Mouse (Mus musculus) neural tube, embryonic 12.5 days (tissue): ENCODE results near the gene Endov. TPM values are rescaled to one million over a fixed set of nuclear protein-coding genes. Genes with fewer than 3 reads are reported as not detected.
A peak's percentile ranks its signal among the peaks of the same experiment; 100 is the strongest.

Experiments
- ATAC-seq: fragments of 200-750 bp; cut with Nextera tagmentation; 2 replicates; pipeline ENCODE4 v1.8.0; 2017; ENCODE audit warnings: low read depth, mild to moderate bottlenecking, moderate TSS enrichment, moderate library complexity; ENCODE audit not compliant: low FRiP score
- H3K27ac ChIP-seq: fragments of 300-500 bp; sonication (generic); 2 replicates; pipeline ENCODE4 v1.5.1; 2016
- H3K27me3 ChIP-seq: fragments of 300-500 bp; sonication (generic); replicated peaks from 2 replicates; pipeline ENCODE4 v1.6.1; 2016; ENCODE audit warnings: mild to moderate bottlenecking
- H3K36me3 ChIP-seq: fragments of 300-500 bp; sonication (generic); 2 replicates; pipeline ENCODE4 v1.6.1; 2016; ENCODE audit warnings: mild to moderate bottlenecking
- H3K4me1 ChIP-seq: fragments of 300-500 bp; sonication (generic); 2 replicates; pipeline ENCODE4 v1.6.1; 2016
- H3K4me2 ChIP-seq: fragments of 300-500 bp; sonication (generic); replicated peaks from 2 replicates; pipeline ENCODE4 v1.6.1; 2016; ENCODE audit warnings: mild to moderate bottlenecking
- H3K4me3 ChIP-seq: fragments of 300-500 bp; sonication (generic); 2 replicates; pipeline ENCODE4 v1.5.1; 2016
- H3K9ac ChIP-seq: fragments of 300-500 bp; sonication (generic); 2 replicates; pipeline ENCODE4 v1.6.1; 2016; ENCODE audit warnings: mild to moderate bottlenecking
- H3K9me3 ChIP-seq: fragments of 300-500 bp; sonication (generic); 2 replicates; pipeline ENCODE4 v1.6.1; 2016; ENCODE audit warnings: mild to moderate bottlenecking
- WGBS: fragments of 180-500 bp; shearing (Covaris S2); methylation state at CpG from one replicate; pipeline ENCODE4 v1.1.7; 2016; 5-methylcytosine and 5-hydroxymethylcytosine counted together
- polyA plus RNA-seq: library from polyadenylated mRNA; unstranded; fragments of >200 nt; fragmentation: Nextera tagmentation; extraction: Ambion mirVana; gene quantifications from 2 replicates; pipeline ENCODE4 v1.2.1, GENCODE M21; 2016

Gene Endov
- polyA plus RNA-seq, 1 experiment from 2014 or later, result 24.0 TPM

DNA sequence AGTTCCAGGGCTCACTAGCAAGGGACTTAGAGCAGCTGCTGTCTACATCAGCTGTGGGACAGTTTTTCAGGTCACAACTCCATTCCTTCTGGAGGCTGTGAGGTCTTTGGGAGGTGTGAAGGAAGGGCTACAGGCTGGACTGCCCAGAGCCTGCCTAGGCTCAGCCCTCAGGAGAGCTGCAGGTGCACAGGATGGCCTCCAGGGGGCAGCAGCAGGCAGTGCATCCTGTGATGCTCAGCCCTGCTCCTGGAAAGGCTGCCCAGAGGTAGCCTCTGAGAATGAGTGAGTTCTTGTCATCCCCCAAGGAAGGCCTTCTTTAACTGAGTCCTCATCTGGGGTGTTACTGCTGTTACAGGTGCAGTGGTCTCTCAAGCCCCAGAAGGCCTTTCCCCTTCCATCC is 12.5 kb downstream of the Endov start:
- no peak overlapping the region for H3K9ac ChIP-seq
- peak; percentile 72 for ATAC-seq
- peaks cover 88% of the 10 kb centered on the region for H3K36me3 ChIP-seq
- H3K4me2 ChIP-seq, result no peak overlapping the region
- no peaks in the 10 kb centered on the region for H3K27me3 ChIP-seq
- H3K4me3 ChIP-seq, result no peak overlapping the region
- peaks cover 8% of the 10 kb centered on the region for H3K4me1 ChIP-seq
- no peaks in the 10 kb centered on the region for H3K9me3 ChIP-seq
- no peak overlapping the region for H3K27ac ChIP-seq

DNA sequence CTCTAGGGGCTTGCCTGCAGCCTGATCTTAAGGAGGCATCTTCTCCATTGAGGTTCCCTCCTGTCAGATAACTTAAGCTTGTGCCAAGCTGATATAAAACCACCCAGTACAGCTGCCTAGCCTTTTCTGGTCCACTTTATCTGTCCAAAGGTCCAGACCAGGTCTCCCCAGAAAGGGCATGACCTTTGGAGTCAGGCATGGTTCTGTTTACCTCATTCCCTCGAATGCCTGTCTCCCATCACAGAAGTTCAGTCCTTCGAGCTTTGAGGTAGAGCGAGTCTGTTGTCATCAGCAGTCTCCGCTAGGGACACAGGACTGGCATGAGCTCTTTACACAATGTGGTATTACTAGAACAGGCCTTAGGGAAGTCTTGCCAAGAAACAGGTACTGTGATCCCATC is 15.2 kb downstream of the Endov start:
- Histone ChIP-seq H3K4me3 (no peak overlapping the region), H3K4me1 (peaks cover 31% of the 10 kb centered on the region), H3K9me3 (no peaks in the 10 kb centered on the region), H3K27me3 (no peaks in the 10 kb centered on the region), H3K27ac (no peak overlapping the region), H3K9ac (no peak overlapping the region), H3K4me2 (no peak overlapping the region), H3K36me3 (peaks cover 65% of the 10 kb centered on the region)
- no peak for ATAC-seq
- 93% methylated on average over 4 of the region's 4 CpGs for WGBS

DNA sequence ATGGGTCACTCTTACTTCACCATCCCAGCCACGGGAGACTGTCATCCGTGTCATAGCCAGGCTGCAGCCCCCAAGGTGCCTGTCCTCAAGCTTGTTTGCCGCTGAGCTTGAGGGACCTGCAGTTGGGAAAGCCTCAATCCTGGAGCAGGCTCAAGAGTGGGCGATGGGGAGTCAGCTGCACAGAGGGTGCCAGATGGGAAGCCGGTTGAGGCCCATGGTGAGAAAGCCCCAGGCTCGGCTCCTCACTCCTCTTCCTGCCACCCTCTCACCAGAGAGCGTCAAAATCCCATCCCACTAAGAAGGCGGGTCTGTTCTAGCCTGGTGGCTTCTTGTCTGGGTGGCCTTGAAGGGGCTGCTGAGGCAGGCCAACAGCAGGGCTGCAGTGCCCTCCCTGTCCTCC is 16.6 kb downstream of the Endov start:
- no peak for ATAC-seq
- WGBS, result 87% methylated on average over 8 of the region's 8 CpGs
- H3K27ac ChIP-seq, result no peak overlapping the region
- no peak overlapping the region for H3K4me2 ChIP-seq
- H3K36me3 ChIP-seq, result peaks cover 53% of the 10 kb centered on the region
- H3K9ac ChIP-seq, result no peak overlapping the region
- H3K4me1 ChIP-seq, result peaks cover 31% of the 10 kb centered on the region
- no peaks in the 10 kb centered on the region for H3K9me3 ChIP-seq
- no peak overlapping the region for H3K4me3 ChIP-seq
- no peaks in the 10 kb centered on the region for H3K27me3 ChIP-seq

DNA sequence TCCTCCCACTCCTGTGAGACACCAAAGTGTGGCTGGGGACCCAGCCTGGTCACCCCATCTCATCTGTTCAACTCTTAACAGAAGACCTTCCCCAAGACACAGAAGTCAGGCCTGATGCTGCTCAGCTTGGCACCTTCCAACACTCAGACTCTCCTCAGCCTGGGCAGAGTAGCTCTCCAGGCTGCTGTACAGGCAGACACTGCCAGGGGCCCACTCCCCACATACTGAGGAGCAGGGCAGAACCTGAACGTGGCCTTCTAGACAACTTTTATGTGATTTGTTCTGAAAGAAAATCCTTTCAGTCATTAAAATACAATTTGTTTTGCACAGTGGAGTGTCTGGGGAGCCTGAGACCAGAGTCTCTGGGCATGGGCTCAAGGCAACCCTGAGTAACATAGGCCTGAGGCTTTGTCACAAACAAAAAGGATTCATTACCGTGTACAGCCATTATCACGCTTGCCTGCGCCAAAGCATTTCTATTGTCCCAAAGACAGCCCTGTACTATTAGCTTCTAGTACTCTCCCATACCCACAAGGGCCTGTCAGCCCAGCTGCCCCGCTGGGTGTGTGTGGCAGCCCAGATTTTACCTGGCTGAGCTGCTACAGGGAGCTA is 18.1 kb downstream of the Endov start:
- Histone ChIP-seq H3K27me3 (no peaks in the 10 kb centered on the region), H3K4me1 (peaks cover 43% of the 10 kb centered on the region), H3K36me3 (peaks cover 40% of the 10 kb centered on the region), H3K9me3 (no peaks in the 10 kb centered on the region), H3K4me2 (no peak overlapping the region), H3K27ac (peak overlapping the region; percentile 50; the same call in 1 of the 2 replicates), H3K4me3 (no peak overlapping the region), H3K9ac (peak overlapping the region; percentile 17; the same call in 1 of the 2 replicates)
- WGBS, result 33% methylated on average over 5 of the region's 5 CpGs
- peak; percentile 77 for ATAC-seq

DNA sequence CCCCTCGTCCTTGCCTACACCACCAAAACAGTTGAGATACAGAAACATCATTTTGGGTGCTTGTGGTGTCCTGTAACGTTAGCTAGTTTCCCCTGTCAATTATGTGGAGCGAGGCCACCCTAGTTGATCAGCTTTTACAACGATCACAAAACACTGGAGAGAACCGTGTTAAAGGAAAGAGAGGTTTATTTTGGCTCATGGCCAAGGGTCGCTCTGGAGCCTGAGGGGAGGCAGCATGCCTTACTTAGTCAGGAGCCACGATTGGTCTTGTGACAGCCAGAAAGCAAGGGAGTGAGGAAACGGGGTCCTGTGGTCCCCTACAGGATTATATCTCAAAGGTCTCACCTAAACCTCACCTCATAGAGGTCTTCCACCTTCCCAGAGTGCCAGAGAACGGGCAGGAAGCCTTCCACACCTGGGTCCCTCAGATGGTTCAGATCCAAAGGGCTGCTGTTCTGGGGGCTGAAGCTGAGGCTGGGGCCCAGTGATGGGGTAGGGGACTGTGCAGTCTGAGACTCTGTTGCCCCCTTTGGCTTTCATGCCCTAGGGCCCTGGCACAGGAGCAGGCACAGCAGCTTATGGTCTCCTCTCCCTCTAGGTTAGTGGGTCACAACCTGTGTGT is 22.0 kb downstream of the Endov start:
- H3K9me3 ChIP-seq, result no peaks in the 10 kb centered on the region
- no peak overlapping the region for H3K9ac ChIP-seq
- WGBS, result 52% methylated on average over 9 of the region's 9 CpGs
- peaks cover 72% of the 10 kb centered on the region for H3K4me1 ChIP-seq
- peaks cover 5% of the 10 kb centered on the region; the same call in 1 of the 2 replicates for H3K36me3 ChIP-seq
- no peak overlapping the region for H3K27ac ChIP-seq
- no peak overlapping the region for H3K4me2 ChIP-seq
- ATAC-seq, result no peak
- H3K4me3 ChIP-seq, result no peak overlapping the region
- no peaks in the 10 kb centered on the region for H3K27me3 ChIP-seq

DNA sequence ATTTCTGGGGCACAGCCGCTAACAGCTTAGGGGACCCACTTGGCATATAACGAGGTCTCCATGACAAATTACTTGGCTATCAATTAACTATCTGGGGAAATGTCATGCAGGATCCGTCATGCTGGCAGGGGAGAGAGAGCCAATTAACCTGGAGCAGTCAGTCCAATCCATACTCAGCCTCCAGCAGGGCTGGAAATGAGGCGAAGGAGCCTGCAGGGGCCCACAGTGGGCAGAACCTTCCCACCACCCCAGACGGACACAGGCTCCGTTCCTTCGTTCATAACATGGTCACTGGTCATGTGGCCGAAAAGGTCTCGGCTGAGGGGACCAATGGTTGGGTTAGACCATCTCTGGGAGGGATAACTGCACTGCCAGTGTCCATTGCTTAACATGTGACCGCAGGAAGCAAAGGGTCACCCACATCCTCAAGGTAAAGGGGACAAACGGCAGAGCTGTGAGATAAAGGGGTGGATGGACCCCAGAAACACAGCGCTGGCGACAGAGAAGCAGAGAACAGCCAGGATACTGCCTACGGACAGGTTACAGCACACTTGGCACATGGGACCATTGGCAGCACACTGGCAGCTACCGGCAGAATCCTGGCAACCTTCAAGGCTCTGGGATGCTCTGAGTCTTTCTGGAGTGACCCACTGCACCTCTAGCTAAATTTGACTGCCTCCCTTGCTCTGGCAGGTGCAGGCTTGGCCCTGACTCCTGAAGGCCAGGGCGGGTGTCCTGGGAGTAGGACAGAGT is 23.1 kb downstream of the Endov start:
- H3K36me3 ChIP-seq, result no peaks in the 10 kb centered on the region
- no peak overlapping the region for H3K4me3 ChIP-seq
- 50% methylated on average over 16 of the region's 16 CpGs for WGBS
- H3K9me3 ChIP-seq, result no peaks in the 10 kb centered on the region
- H3K9ac ChIP-seq, result no peak overlapping the region
- H3K27me3 ChIP-seq, result no peaks in the 10 kb centered on the region
- peaks cover 61% of the 10 kb centered on the region for H3K4me1 ChIP-seq
- peak; percentile 5 for ATAC-seq
- H3K27ac ChIP-seq, result peak overlapping the region; percentile 63; the same call in 1 of the 2 replicates
- peak overlapping the region; percentile 52 for H3K4me2 ChIP-seq

DNA sequence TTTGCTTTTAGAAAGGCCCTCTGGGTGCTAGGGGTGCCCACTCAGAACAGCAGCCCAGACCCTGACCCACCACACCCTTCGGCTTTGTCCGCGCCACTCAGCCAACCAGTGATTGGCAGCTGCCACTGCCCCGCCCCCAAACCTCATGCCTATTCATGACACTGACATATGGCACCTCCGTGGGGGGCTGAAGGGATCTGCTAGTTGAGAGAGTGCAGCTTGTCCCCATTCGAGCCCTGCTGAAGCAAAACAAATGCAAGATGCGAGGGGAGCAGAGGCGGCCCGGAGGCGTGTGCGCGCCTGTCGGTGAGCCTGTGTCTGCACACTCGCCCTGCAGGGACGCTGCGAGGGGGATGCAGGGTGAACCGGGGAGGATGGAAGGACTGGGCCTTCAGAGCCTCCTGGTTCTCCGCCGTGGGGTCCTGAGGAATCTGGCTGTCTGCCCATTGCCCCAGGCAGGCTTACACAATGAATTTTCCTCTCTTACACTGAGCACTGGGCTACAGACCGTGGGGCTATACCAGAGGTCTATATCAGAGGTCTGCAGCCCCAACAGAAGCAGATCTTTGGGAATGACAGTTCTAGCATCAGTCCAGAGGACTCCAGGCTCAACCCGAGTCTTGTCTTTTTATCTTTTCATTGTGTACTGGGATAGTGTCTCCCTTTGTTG is 24.0 kb downstream of the Endov start:
- no peaks in the 10 kb centered on the region for H3K9me3 ChIP-seq
- peak overlapping the region; percentile 52 for H3K4me2 ChIP-seq
- peak overlapping the region; percentile 29; the same call in 1 of the 2 replicates for H3K9ac ChIP-seq
- no peaks in the 10 kb centered on the region for H3K36me3 ChIP-seq
- WGBS, result 2% methylated on average over 21 of the region's 21 CpGs
- peak; percentile 67 for ATAC-seq
- H3K27me3 ChIP-seq, result no peaks in the 10 kb centered on the region
- H3K4me3 ChIP-seq, result no peak overlapping the region
- peak overlapping the region; percentile 63 for H3K27ac ChIP-seq
- peaks cover 53% of the 10 kb centered on the region for H3K4me1 ChIP-seq

DNA sequence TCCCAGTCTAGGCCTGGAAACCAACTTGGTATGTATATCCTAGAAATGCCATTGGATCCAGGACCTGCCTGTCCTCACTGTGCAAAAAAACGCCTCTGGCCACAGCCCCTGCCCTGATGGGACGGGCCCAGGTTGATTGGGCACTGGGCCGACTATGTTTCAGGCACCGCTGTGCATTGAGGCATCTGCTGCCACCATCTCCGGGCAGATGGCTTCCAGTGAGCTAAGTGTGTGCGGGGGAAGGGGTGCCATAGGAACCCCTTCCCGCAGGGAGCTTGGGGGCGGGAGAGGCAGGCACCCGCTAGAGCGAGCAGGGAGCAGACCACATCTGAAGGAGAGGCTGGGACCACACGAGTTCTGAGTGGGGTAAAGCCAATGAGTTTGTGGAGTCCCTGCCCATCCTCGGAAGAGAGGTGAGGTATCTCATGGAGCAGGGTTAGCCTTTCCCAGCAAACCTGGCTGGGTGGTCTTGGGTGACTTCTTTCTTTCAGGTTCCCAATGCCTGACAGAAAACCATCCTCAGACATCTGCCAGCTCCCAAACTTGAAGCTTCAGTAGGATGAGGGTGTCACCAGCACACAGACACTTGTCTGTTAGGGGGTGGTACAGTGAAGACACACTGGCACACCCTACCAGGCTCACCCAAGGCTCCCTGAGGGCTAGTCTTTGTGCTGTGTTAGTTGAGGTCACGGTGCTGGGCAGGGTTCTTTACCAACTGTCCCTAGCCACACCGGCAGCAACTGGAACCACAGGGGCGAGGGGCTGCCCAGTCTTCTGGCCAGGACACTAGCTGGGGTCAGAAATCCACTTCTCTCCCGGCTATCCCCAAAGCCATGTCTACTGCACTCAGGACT is 24.9 kb downstream of the Endov start:
- Histone ChIP-seq H3K36me3 (no peaks in the 10 kb centered on the region), H3K27me3 (no peaks in the 10 kb centered on the region), H3K9ac (0 out of 2 replicates have a peak overlapping the region, but pooled peaks have one; percentile 29), H3K27ac (peak overlapping the region; percentile 63; the same call in 1 of the 2 replicates), H3K4me2 (peak overlapping the region; percentile 52; the same call in 1 of the 2 replicates), H3K4me1 (peaks cover 44% of the 10 kb centered on the region), H3K4me3 (no peak overlapping the region), H3K9me3 (no peaks in the 10 kb centered on the region)
- ATAC-seq, result peak; percentile 34
- WGBS, result 69% methylated on average over 16 of the region's 16 CpGs

DNA sequence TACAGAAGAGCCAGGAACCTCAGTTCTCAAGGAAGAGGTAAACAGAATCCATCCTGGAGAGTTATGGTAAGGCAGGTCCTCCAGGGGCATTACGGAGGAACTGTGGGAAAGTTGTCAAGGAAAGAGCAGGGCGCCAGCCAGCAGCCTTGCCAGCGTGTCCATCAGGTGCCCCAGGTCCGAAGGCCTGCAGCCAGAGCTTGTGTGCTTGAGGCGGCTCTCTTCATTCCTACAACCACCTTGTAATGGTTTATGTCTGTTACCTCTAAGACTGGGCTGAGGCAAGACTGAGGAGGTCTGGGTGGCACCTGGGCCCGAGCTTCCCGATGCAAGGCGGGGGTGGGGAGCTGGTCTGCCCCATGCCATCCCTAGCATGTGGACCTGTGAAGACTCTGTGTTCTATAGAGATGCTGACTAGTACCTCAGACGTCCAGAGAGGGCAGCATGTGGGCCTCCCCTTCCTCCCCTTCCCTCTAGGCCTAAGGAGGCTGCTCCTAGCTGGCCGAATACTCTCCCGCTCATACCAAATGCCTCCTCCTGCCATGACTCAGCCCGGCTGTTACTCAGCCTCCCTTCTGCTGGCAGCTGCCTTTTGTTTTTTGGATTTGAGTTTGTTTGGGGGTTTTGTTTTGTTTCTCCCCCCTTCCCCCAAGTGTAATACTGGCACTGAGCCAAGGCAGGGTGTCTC is 25.7 kb downstream of the Endov start:
- Histone ChIP-seq H3K36me3 (no peaks in the 10 kb centered on the region), H3K4me1 (peaks cover 44% of the 10 kb centered on the region), H3K9me3 (no peaks in the 10 kb centered on the region), H3K4me3 (no peak overlapping the region), H3K27ac (no peak overlapping the region), H3K9ac (no peak overlapping the region), H3K27me3 (no peaks in the 10 kb centered on the region), H3K4me2 (no peak overlapping the region)
- 66% methylated on average over 12 of the region's 12 CpGs for WGBS
- ATAC-seq, result peak; percentile 54; the same call in 1 of the 2 replicates

DNA sequence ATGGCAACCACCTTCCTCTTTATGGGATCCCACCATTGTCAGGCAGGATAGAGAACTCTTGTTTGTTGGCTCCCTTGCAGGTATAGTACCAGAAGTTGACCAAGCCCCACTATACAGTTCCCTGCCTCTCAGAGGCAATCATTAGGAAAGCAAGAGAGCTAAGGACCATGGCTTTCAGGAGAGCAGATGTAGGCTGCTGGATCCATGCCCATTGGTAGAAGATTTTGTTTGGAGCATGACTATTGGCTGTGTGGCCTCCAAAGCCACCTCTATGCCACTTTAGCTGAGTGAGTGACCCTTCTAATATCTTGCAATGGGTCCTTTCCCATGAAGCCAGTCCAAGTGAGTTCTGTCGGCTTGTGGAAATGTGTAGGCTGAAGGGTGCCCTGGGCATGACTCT is 28.2 kb downstream of the Endov start:
- H3K4me3 ChIP-seq, result no peak overlapping the region
- no peak overlapping the region for H3K4me2 ChIP-seq
- peaks cover 31% of the 10 kb centered on the region for H3K4me1 ChIP-seq
- no peaks in the 10 kb centered on the region for H3K27me3 ChIP-seq
- no peak overlapping the region for H3K9ac ChIP-seq
- H3K36me3 ChIP-seq, result no peaks in the 10 kb centered on the region
- ATAC-seq, result no peak
- no peaks in the 10 kb centered on the region for H3K9me3 ChIP-seq
- 97% methylated on average over 1 of the region's 1 CpGs for WGBS
- no peak overlapping the region for H3K27ac ChIP-seq
